Mouse (Mus musculus) left cerebral cortex, adult 2 months (tissue): ENCODE measurements at regions not wholly inside any gene's neighbourhood (a gene's known extent, or its start where the extent isn't known, plus 50 kb on each side); places are given as distances from the start of the nearest gene placed in this dataset.

Source experiments
- DNase-seq, 2 experiments: peaks; one replicate each; pipeline ENCODE4 v3.0.0; 2021 to 2022; ENCODE audit warnings: low spot score in 2 of 2, mixed read lengths in 1 of 2; ENCODE audit errors: extremely low spot score in 1 of 2
- H3K27ac ChIP-seq: fragments of 200-600 bp; 2 replicates; pipeline ENCODE4 v1.8.1; 2022
- H3K4me3 ChIP-seq: fragments of 200-600 bp; 2 replicates; pipeline ENCODE4 v1.8.1; 2022
- CTCF ChIP-seq: fragments of 200-600 bp; IDR thresholded peaks from 2 replicates; pipeline ENCODE4 v1.8.1; 2022; ENCODE audit warnings: antibody characterized with exemption, mild to moderate bottlenecking, moderate library complexity
- intact Hi-C: fragments of 180-260 bp; cut with DNase I; formaldehyde crosslinking; loops from one replicate; pipeline ENCODE4 v1.15.1; 2025

DNA sequence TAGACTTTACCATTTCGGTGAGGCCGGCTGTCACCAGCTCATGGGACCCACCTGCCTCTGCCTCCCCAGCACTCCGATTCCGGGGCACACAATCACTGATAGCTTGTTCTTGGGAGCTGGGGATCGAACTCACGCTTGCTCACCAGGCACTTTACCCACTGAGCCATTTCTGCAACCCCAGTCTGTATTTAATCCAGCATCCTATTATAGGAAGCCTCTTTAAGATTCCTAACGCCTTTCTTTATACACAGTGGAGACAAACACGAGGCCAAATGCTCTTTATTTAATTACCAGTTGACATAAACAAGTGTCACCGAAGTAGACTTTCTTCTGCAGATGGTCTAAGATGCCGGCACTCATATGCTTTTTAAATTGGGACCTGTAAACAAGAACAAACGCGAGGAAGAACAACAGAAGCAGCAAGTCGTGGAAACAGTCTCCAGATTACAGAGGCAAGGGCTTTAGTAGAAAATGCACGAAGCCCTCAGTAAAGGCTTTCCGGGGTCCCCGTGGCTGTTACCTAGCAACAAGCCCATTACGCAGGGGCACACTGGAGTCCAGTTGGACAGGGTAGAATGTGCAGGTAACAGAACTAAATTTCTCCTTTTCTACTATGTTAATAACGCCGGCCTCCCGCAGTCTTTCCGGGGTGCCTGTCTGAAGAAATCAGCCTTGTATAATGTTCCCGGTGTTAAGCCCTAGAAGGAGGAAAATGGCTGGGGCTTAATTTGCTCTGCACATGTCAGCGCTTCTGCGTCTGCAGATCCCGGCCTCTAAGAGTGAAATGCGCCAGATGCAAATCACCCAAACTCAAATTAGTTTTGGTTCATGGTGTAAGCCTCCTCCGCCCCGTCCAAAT, 132.5 kb downstream of the Lrrc30 start:
- intact Hi-C loops = no loop called here
- Histone ChIP-seq H3K4me3 (peak overlapping the region; percentile 28), H3K27ac (no peak overlapping the region)
- DNase-seq = peak; percentile 11 to 13
- no peak for TF ChIP-seq CTCF

DNA sequence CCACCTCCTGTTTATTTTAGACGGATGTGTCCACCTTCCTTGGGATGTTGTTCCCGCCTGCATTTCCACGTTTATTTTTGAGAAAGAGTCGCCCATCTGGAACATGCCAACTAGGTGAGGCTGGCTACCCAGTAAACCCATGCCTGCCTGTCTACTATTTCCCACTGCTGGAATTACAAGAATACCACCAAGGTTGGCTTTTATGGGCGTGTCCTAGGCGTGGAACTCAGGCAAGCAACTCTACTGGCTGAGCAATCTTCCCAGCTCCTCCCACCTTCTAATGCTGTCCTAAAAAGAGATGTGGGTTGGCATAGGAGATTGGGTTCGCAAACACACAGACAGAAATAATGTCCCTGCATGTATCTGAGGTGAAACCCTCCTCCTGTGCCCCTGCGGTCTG, 135.1 kb downstream of the Lrrc30 start:
- no peak for TF ChIP-seq CTCF
- no peak overlapping the region for H3K4me3 ChIP-seq
- intact Hi-C loops = no loop called here
- no peak for DNase-seq
- no peak overlapping the region for H3K27ac ChIP-seq

DNA sequence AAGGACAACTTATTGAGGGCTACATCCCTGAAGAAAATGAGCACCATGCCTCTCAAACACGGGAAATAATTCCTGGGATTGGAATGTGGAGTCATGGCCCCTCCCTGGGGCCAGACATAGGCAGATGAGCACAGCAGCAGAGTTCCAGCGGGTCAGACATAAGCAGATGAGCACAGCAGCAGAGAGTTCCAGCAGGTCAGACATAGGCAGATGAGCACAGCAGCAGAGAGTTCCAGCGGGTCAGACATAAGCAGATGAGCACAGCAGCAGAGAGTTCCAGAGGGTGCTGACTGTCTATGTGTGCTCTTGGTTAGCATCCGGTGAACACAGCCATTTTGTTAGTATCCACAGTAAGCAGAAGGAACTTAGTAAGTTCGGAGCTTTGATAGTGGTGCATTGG, 126.2 kb upstream of the Ptprm start:
- intact Hi-C loops = no loop called here
- no peak for TF ChIP-seq CTCF
- DNase-seq = no peak
- H3K4me3 ChIP-seq = no peak overlapping the region
- H3K27ac ChIP-seq = no peak overlapping the region

DNA sequence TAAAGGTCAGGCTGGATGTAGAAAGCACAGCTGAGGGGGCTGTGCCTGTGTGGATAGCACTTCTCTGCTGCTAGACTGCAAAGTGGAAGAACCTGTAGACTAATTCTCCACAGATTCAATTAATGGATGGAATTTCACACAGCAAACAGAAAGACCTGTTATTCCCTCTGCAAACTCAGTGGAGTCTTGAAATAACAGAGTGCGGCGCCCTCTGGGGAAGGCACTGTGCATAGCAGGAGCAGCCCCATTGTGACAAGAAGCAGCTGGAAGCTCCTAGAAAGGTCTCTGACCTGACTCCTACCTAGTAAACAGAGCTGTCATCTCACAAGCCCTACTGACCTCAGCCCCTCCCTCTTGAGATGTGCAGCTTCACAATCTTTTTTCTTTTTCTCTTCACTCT, 118.9 kb upstream of the Ptprm start:
- H3K4me3 ChIP-seq = no peak overlapping the region
- no peak overlapping the region for H3K27ac ChIP-seq
- DNase-seq = peak; percentile 54 to 70
- intact Hi-C loops = loop anchor here (5.0 kb wide), 2 partner anchors 791 to 896 kb away; no protein-coding TSS in a partner anchor
- TF ChIP-seq CTCF = peak; percentile 94

DNA sequence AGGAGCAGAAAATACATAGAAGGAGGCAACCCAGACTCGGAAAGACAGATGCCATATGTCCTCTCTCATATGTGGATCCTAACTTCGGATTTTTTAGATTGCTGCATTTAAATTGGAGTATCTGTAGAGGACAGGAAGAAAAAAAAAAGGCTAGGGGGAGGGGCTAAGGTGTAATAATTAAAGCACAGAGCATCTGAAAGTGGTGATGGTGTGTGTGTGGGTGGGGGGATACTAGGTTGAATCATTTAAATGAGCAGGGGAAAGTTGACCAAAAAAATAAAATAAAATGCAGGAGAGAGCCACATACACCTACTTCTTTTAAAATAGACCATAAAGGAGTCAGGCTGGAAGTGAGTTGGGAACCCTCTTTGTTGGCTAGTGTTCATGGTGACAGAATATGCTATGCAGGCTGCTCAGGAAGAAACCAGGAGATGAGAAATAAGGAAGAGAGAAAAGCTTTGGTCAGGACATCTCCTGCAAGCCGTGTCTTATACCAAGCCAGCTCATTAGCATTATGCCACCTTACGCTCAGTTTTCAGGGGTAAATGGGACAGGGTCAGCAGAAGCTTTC, 104.7 kb upstream of the Ptprm start:
- Histone ChIP-seq H3K4me3 (no peak overlapping the region), H3K27ac (no peak overlapping the region)
- no peak for DNase-seq
- intact Hi-C loops = loop anchor here (2.0 to 5.0 kb wide), 2 partner anchors 107 to 446 kb away; partner anchors contain the start of gene Ptprm
- TF ChIP-seq CTCF = no peak

DNA sequence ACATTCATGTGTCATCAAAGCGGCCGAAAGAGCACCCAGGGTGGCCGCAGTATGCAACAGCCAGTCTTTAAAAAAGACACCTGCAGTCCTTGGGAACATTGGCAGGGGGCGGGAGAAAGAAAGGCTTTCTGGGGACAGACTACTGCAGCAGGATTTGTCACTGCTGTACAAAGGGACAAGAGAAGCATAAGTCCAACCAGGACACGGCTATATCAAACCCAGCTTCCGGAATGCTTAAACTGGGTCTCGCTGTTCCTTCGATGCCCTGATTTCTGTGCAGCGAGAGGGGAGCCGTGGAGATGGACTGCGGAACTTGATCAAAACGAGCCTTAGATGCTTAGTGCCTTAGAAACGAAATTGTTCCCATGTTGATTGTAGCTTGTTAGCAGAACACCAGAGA, 97.7 kb upstream of the Ptprm start:
- Histone ChIP-seq H3K4me3 (no peak overlapping the region), H3K27ac (no peak overlapping the region)
- intact Hi-C loops = no loop called here
- TF ChIP-seq CTCF = no peak
- no peak for DNase-seq

DNA sequence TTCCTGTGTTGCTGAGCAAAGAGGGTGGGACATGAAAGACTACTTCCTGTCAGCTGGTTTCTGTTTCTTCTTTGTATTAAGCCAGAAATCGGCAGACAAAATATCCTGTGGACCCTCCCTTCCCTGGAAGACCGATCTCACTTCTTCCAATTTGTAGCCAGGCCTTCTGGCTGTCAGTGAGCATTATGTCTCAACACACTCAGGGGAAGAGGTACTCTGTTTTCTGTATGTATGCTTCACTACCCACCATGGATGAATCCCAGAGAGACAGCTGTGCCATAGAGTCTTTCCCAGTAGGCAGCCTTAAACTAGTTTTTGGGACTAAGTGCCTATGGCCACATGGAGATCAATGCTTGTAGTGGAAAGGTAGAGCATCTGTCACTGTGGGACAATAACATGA, 96.8 kb upstream of the Ptprm start:
- DNase-seq = no peak
- Histone ChIP-seq H3K4me3 (no peak overlapping the region), H3K27ac (no peak overlapping the region)
- TF ChIP-seq CTCF = no peak
- intact Hi-C loops = no loop called here

DNA sequence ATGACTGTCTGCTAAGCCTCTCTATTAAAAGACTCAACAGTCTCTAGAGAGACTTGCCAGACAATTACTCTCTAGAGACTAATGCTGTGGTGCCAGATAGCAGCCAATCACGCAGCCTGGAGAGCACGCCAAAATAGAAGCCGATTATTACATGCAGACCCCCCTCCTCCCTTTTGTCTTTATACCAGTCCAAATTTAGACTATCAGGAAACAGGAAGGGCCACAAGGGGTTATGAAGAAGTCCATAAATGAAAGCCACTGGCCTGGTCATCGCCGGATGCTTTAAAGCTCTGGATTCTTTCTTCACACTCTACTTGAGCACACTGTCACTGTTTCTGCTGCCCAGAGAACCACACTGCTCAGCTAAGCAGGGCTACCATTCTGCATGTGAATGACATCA, 95.8 kb upstream of the Ptprm start:
- intact Hi-C loops = no loop called here
- no peak for TF ChIP-seq CTCF
- Histone ChIP-seq H3K27ac (no peak overlapping the region), H3K4me3 (no peak overlapping the region)
- no peak for DNase-seq

DNA sequence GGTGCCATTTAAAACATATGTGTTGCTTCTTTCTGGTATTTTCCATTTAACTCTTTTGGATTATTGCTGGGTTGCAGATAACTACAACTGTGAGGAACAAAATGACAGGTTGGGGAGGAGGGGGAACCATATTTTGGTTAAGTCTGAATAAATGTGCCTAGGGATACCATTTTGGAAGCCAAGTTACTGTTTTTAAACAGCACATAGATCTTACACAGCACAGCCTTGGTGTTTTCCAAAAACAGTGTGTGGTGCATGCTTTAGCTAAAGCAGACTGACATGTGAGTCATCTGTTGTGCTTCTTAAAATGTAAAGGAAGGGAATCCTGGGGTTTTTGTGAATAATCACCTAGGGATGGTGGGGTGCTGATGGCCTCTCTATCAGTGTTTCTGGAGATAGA, 91.7 kb upstream of the Ptprm start:
- no peak for DNase-seq
- no peak for TF ChIP-seq CTCF
- intact Hi-C loops = no loop called here

DNA sequence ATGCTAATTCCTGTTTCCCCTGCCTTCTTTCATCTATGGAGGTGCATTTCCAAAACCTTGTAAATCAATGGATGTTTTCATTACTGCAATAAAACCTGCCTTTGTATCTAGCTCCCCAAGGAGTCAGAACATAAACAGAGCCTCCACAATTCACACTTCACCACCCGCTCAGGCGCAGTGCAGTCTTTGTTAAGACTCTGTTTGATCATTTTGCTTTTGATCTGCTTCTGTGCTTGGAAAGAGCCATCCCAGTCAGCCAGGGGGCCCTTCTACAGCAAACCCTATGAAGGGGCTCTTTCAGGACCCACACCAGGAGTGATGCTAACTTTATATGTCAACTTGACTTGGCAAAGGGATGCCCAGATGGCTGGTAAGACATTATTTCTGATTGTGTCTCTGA, 86.7 kb upstream of the Ptprm start:
- no peak overlapping the region for H3K4me3 ChIP-seq
- H3K27ac ChIP-seq = no peak overlapping the region
- intact Hi-C loops = no loop called here
- TF ChIP-seq CTCF = no peak
- no peak for DNase-seq

More for the DNA sequence above, 91.7 kb upstream of the Ptprm start:
- H3K4me3 ChIP-seq = no peak overlapping the region
- H3K27ac ChIP-seq = no peak overlapping the region

DNA sequence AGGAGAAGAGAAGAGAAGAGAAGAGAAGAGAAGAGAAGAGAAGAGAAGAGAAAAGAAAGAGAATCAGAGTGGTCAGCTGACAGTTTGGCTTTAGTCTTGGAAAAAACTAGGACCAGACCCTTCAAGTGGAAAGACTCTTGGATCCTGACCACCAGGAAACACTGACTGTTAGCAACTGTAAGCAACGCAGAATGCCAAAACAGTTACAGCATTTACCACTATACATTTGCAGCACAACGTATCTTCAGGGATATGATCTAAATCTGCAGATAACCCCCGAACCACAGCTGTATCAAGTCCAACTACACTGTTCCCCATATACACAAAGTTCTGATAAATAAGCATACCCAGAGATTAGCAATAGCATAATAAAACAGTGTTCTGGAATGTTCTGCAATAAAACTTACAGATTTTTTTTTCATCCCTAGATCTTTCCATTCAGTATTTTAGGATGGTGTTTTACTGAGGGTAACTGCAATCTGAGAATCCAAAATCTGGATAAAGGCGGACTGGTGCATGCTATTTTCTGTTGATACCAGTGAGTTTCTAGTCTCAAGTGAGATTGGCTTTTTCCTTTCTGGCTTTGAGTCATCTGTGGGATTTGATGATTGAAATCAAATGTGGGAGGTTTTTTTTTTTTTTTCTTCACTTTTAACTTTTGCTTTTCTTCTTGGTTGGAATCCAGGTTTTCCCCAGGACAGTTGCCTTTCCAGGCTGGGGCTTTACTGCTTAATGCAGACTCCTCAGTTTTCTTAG, 65.9 kb upstream of the Ptprm start:
- DNase-seq = no peak
- Histone ChIP-seq H3K27ac (no peak overlapping the region), H3K4me3 (no peak overlapping the region)
- intact Hi-C loops = no loop called here
- TF ChIP-seq CTCF = no peak
